Mouse (Mus musculus) activated CD4-positive, CD25-positive, alpha-beta regulatory T cell, adult 4 months (primary cell): ENCODE data around the gene Bmp7. TPM values are rescaled to one million over a fixed set of nuclear protein-coding genes. Genes with fewer than 3 reads are reported as not detected.

Experiments
- ATAC-seq: one replicate; pipeline ENCODE4 v1.8.0; 2017
- polyA plus RNA-seq, 2 experiments: library from polyadenylated mRNA; unstranded; fragments of 100-300 nt; shearing (Covaris generic); gene quantifications; one replicate each; pipeline ENCODE4 v1.2.1; 2017

Gene Bmp7
- polyA plus RNA-seq, 2 experiments from 2014 or later, result 11.5 to 17.0 TPM

DNA sequence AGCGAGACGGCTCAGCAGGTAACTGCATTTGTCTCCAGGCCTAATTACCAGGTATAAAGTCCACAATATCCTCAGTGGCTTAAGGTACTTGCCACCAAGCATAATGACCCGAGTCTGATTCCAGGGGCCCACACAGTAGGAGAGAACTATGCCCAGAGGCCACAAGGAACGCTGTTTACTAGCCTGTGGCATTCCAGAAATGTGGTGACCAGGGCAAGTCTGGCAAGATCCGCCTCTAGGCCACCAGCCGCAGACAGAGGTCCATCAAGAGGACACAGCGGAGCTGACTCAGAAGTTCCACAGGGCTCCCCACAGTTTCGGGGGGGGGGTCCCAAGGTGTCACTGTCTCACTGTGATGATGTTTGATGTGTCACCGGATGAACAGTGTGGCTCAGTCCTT, 34.0 kb downstream of the Bmp7 start:
- no peak for ATAC-seq

DNA sequence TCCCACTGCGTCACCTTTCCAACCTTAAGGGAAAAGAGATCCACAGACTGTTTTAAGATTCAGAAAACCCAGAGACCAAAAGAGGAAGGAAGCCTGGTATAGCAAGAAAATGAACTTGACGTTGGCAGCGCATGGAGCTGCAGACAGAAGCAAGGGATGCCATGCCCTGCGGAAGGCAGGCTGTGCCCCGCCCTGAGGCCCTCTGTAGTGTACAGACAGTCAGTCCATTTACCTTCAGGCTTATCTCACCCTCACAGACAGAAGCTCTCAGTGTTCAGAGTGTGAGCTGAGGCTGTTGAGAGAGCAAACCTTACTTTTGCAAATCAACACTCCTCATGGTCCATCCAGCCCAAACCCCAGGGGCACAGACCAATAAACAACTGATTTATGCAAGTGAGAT, 35.1 kb downstream of the Bmp7 start:
- ATAC-seq, result no peak

DNA sequence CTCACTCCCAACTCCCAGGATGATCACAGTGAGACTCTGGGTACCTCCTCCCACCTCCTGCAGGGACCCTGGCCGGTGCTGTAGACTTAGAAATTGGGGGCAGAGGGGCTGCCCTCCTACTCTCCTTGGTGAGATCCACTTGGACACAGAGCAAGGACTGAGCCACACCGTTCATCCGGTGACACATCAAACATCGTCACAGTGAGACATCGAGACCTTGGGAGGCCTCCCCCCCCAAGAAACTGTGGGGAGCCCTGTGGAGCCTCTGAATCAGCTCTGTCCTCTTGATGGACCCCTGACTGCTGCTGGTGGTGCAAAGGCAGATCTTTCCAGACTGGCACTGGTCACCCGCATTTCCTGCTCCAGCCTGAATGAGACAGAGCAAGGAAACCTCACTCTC, 35.5 kb downstream of the Bmp7 start:
- ATAC-seq, result no peak

DNA sequence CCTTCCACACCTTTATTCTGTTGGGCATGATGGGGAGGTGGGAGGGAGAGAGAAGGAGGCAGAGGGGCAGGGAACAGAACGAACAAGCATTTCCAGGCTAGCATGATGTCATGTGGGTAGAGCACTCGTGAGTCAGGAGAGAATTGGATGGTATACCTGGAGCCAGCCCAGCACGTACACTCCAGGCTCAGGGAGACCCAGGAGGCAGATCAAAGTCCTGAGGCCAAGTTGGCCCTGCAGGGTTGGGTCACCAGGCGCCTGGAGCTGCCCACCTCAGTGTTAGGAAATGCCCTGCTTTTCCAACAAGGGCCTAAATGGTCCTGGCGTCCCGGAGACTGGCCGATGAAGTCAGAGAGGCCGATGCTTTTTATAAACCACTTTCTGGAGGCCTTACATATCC, 36.6 kb downstream of the Bmp7 start:
- no peak for ATAC-seq

DNA sequence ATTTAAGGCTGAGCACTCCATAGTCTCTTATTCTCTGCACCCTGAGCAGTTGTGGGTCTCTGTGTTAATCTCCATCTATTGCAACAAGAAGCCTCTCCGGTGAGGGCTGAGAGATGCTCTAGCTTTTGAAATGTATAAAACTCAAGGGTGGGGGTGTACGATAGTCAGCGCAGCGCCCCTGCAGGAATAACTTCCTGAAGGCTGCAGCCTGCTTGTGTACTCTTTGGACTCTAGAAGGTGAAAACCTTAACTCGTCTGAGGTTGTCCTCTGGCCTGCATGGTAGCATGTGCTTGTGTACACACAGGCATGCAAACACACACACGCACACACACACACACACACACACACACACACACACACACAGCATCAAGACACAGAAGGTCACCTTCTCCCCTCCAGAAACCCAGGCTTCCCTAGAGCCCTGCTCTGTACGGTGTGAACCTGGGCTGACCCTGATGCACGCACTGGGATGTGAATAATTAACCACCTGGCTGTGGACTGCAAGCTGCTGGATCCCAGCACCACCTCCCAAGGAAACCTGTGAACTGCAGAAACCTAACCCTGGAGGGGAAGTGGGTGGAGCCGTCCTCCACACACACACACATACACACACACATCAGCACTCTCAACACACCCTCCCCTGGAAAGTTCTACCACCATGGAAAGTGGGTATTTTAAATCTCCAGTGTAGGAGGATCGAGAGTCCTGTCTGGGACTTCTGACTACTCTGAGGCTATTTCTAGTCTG, 39.0 kb downstream of the Bmp7 start:
- no peak for ATAC-seq

DNA sequence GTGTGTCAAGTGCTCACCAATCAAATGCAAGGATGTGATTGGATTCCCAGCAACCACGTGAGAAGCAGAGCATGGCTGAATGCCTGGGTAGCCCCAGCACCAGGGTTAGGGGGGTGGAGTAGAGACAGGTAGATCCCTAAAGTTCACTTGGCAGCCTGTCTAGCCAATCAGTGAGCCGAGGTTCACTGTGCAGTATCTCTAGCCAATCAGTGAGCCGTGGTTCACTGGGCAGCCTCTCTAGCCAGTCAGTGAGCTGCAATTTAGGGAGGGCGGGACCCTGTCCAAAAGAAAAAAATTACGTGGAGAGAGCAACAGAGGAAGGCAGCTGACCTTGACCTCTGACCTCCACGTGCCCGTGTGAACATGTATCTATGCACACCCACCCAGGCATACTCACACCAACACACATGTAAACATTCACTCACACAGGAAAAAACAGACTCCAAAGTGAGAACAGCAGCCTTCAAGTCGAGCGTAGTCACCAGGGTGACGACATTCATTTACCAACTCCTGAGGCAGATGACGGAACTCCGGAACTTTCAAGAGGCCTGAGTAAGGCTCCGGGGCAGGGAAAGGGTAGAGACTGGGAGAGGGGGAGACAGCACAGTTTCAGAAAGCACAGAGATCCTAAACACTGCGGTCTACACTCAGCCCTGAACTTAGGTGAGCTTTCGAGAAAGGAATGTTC, 50.2 kb downstream of the Bmp7 start:
- no peak for ATAC-seq

DNA sequence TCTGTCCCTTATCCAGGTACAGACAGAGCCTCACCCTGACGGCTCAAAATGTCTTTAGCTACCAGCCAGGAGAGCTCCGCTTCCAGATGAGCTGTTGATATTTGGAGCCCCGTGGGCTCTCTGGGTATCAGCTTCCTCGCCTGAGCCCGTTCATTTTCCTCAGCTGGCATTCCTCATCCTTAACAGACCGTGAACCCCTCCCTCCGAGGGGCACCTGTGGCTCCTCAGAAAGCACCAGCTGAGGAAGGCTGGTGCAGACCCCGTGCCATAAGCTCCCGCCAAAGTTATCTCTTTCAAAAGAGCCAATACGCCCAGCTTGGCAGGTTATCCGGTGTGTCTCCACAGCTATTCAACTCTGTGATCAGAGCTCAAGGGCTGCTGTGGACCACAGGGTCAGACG, 50.9 kb downstream of the Bmp7 start:
- ATAC-seq, result no peak

DNA sequence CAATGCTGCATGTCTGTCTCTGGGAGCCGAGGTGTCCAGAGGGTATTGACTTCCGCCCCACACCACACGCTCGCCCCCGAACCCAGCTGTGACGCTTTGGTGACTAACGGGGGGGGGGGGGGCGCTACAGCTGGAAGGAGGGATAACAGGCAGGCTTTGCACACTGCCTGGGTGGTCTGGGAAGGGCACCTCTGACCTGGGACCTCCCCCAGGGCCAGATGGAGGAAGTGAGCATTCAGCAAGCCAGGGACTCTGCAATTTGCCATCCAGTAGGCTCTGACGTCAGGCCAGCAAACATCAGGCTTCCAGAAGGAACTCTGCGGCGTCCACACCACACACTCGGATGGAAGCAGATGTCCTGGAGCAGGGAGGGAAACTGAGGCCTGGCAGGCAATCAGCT, 52.0 kb downstream of the Bmp7 start:
- no peak for ATAC-seq

DNA sequence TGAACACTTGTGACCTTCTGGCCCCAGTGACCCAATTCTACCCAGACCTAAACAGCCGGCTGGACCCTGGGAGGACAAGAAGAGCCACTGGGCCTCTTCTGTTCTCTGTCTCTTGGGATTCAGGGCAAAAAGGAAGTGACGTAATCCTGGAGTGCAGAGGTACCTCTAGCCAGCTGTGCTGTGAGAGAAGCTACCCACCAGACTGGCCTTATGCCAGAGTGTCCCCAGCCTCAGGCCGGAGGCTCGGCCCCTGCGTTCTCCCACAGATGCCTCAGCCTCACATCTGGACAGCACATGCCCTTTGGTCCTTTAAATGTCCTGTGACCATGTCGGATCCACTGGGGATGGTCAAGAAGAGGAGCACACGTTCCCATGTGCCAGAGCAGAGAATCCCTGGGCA, 54.3 kb downstream of the Bmp7 start:
- ATAC-seq, result no peak

DNA sequence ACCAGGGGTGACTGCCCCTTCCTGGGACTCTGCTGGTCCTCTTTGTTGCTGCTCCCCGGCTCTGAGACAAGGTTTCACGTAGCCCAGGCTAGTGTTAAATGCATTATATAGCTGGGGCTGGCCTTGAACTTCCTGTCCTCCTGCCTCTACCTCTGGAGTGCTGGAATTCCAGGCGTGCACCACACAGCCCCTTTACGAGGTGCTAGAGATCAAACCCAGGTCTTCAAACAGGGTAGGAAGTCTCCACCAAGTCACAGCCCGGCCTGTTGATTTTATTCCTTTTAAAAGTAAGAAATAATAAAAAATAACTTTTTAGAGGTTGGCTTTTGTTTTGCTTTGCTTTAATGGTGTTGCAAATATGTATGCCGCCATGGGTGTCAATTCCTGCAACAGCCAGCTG, 55.5 kb downstream of the Bmp7 start:
- no peak for ATAC-seq

DNA sequence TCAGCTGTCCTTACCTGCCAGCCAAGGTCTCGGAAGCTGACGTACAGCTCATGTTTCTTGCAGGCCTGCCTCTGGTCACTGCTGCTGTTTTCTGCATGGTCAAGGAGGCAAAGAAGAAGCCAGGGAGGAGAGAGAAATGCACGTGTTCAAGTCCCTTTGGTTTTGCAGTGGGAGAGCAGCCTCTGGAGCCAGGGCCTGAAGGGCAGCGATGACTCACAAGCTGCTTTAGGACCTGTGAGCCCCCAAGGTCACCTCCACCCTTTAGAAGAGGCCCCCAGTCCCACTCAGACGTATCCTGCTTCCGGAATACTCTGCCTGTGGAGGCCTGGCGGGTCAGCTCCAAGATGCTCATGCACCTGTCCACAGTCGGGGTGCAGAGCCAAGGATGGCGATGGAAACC, 64.9 kb downstream of the Bmp7 start:
- no peak for ATAC-seq

DNA sequence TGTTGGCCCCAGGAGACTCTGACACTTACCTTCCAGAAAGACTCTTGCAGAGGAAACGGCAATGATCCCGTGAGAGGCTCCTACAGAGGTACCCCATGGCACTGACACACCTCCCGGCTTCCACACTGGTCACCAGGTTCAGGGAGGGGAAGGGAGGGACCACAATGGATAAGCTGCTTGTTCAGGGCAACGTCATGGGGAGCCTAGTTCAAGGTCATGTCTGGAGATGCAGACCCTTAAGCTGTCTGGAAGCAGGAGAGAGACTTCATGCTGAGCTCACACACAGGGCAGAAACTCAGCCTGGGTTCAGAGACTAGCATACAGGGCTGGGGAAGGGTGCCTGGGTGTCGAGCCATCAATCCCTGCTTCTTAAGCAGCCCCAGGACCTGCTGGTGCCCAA, 73.8 kb downstream of the Bmp7 start:
- ATAC-seq, result no peak

DNA sequence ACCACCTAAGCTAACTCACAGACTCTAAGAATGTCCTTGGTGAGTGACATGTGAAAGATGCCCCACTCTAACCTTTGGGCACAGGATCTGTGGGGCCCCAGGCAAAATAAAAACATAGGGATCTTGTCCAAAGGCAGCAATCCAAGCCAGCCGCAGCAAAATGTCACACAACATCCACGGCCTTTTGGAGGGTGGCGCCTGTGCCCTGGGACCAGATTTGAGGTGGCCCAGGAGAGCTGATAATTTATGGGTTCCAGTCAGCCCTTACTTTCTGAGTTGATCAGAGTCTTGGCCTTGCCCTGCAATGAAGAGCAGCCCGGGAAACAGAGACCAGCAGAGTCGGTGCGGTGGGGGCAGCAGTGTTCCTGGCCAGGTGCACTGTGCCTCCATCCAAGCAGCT, 75.0 kb downstream of the Bmp7 start:
- ATAC-seq, result no peak

DNA sequence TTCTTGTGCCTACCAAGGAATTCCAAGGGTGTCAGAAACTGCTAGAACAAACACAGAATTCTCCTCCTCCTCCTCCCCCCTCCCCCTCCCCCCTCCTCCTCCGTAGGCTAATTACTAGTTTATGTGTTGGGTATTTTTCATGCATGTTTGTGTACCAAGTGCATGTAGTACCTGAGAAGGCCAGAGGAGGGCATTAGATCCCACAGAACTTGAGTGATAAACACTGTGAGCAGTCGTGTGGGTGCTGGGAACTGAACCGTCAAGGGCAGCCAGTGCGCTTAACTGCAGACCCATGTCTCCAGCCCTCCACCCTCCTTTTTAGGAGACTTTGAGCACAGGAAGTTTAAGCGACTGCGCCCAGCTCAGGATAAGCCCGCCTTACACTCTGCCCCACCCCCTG, 75.6 kb downstream of the Bmp7 start:
- no peak for ATAC-seq

DNA sequence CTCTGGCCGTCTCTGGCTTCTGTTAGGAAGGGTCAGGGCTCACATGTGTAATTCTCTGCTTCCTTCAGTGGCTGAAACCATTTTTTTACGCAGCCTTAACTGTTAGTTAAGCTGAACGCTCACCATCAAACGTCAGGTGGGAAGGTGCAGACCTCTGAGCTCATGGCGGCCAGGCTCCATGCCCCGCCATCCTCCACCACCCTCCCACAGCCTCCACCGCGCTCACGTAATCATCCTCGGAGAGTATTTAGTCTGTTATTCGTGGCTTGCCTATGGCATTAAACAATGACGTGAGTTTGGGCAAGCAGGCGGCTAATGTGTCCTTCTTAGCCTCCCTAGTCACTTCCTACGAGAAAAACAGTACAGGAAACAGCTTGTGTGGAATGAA, 76.7 kb downstream of the Bmp7 start:
- ATAC-seq, result no peak

DNA sequence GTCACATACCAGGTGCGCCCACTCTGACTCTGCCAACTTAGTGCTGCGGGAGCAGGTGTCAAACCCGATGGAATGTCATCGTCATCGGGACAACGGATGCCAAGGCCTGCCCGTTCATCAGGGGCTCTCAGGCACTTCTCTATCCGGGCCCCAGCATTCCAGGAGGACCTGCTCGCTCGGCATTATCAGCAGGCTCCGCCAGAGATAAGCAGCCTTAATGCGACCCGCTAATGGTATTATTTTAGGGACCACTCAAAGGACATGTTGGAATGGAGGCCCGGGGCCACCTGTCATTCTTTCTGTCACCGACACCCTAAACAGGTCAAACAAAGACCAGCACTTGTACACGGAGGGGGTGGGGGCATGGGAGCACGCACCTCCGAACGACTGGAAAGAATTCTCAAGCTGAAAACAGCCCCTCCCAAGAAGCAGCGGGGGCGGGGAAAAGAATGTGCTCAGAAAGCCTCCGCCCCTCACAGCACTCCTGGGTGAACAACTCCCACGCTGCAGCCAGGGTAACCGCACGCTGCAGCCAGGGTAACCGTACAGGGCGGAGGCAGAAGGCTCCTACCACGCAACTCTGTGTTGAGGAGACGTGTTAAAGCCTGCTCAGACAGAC, 77.2 kb downstream of the Bmp7 start:
- no peak for ATAC-seq

DNA sequence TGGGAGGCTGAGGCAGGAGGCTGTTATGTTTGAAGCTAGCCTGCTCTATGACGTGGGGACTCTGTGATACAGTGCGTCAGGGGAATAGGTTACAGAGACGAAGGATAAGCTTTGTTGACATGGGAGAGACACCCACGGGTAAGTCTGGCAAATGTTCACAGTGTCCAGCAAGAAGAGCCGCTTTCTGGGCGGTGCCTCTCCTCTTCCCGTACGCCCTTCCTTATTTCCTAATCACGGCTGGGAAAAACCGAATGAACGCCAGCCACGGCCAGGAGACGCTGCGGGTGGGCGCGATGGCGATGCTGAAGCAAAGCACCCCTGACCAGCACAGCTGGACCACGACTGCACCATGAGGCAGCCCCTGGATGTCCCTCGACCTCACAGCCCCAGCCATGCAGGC, 77.7 kb downstream of the Bmp7 start:
- no peak for ATAC-seq

DNA sequence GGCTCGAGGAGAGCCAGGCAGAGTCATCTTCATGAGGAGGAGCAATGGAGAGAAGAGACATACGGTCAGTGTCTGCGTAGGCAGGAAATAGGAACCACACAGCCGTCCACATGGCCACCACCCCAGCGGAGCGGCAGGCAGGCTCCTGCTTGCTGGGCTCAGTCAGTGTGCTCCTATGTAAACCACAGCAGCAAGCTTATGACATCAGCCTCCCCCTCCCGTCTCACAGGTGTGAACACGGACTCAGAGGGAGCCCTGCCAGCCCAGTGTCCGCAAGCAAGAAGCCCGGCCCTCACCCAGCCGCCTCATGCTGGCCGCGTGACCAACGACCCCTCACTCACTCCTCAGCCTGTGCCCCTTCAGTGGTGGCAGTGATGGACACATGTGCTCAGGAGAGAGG, 78.5 kb downstream of the Bmp7 start:
- ATAC-seq, result no peak

DNA sequence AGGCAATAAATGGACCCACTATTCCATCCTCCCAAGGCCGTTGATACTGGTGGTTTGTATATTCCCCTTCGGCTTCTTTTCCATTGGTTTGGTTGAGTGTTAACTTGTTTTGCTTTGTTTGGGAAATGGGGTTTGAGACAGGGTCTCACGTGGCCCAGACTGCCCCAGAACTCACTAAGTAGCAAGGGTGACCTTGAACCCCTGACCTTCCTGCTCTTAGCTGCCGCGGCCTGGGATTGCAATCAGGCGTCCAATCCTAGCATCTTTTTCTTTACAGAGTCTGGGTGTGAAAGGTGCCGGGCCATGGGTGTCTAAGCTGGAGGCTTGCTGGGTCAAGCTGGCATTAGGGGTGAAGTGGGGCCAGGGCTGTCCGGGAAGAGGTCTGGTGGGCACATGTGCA, 79.5 kb downstream of the Bmp7 start:
- ATAC-seq, result no peak

DNA sequence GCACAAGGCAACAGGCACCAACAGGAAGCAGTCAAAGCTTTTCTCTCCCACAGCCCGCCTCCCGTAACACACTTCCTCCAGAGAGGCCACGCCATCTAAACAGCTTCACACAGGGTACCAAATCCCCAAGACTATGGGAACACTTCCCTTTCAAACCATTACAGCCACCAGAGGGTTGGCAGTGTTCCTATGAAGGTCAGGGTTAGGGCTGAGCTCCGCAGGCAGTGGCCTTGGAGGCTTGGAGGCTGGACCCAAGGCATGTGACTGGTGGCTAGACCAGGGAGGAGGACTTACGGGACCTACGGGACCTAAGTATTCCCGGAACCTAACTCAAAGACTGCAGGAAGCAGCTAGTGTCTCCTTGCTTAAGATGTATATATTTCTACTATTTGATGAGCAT, 80.0 kb downstream of the Bmp7 start:
- no peak for ATAC-seq

DNA sequence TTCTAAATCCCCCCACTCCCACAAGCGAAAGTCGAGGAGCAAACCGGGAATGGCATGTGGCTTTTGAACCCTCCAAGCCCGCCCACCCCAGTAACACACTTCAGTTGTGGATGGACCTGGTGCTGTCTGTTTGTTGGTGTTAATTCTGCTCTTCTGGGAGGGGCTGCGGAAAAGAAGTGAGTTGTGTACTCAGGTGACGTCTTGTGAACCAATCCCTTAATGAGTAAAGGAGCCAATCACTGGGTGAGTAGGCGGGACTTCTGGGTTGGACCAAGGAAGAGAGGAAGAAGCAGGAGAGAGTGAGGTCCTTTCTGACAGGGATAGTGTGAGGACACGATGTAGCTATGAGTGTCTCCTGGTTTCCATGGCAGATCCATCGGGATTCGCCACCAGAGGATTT, 83.1 kb downstream of the Bmp7 start:
- no peak for ATAC-seq

DNA sequence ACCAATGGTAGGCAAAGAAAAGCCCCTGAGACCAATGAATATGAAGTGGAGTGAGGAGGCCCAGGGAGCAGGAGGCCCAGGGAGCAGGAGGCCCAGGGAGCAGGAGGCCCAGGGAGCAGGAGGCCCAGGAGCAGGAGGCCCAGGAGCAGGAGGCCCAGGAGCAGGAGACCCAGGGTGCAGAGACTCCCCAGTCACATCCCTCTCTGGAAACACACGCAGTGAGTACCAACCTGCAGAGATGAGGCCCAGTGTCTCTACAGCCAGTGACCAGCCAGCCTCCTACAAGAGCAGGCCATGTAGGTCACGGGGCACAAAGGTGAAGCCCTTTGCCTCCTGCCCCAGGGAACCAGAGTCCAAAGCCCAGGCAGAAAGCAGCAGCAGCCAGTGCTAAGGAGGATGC, 83.6 kb downstream of the Bmp7 start:
- no peak for ATAC-seq

DNA sequence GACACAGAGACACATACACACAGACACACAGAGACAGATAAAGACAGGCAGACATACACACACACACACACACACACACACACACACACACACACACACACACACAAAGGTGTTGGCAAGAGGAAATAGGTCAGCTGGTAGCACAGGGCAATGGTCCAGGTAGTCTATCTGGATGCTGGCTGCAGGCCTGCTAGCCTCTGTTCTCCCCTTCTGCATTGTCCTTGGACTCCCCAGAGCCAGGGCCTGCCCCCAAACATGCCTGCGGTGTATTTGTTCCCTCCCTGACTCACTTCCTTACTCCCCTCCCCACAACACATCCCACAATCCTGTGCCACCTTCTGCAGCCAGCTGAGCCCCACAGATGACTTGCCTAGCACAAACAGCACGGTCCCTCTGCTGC, 86.0 kb downstream of the Bmp7 start:
- ATAC-seq, result no peak

DNA sequence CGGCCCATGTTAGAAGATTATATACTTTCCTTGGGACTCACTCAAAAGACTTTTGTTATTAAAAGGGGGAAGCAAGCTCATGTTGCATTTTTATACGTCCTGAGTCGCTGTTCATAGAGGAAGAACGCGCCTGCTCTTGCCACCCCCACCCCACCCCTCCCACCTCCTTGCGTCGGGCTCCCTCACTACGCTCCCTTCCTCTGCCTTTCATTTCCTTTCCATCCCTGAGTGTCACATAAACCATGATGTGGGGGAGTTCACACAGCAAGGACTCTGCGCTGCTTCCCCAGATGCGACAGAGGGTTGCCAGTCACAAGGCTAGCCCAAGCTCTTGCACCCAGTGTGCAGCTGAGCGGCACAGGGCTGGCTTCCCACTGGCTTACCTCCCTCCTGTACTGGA, 88.3 kb downstream of the Bmp7 start:
- no peak for ATAC-seq
